Mouse (Mus musculus): ENCODE measurements around the gene Cpvl. TPM values are rescaled to one million over a fixed set of nuclear protein-coding genes. Genes with fewer than 3 reads are reported as not detected.
A peak's percentile ranks its signal among the peaks of the same experiment; 100 is the strongest.

The Cpvl gene
- polyA plus RNA-seq, 1 experiment from 2014 or later, result 0.10 TPM

DNA sequence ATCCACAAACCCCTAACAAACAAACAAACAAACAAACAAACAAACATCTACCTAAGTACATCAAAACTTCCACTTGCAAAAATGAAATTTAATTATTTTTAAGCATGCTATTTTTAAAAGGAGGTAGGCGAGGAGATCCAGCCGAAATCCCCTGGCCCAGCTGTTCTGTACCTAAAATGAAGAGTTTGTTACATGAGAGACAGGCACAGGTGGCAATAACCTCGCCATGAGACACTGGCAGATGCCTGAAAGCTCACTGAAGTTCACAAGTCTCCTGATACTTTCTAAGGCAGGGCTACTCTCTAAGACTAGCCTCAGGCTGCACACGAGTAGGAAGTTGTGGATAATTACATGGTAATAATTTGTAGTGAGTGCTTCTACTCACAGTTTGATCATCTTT, 26.8 kb upstream of the Cpvl start:
- H3K9ac ChIP-seq (ENCODE audit: low read length), result no peak overlapping the region
- no peak overlapping the region for H3K4me2 ChIP-seq (ENCODE audit: low read depth, low read length)
- peaks cover 14% of the 10 kb centered on the region for H3K4me1 ChIP-seq (replicated peaks; ENCODE audit: control insufficient read depth, insufficient read depth, low read length)
- ATAC-seq (ENCODE audit: low read depth), result no peak
- no peak overlapping the region for H3K4me3 ChIP-seq (ENCODE audit: low read length)
- 82% methylated on average over 4 of the region's 4 CpGs for WGBS
- no peaks in the 10 kb centered on the region for H3K9me3 ChIP-seq (ENCODE audit: control insufficient read depth, low read length)
- H3K27ac ChIP-seq (ENCODE audit: low read length), result no peak overlapping the region
- no peaks in the 10 kb centered on the region for H3K27me3 ChIP-seq (ENCODE audit: control insufficient read depth, insufficient read depth, low read depth, low read length)
- H3K36me3 ChIP-seq (ENCODE audit: control insufficient read depth, insufficient read depth, low read length), result no peaks in the 10 kb centered on the region

GRCm38 (mm10) chr6:53996226-53996955, 17.9 kb upstream of the Cpvl start:
- Histone ChIP-seq H3K9me3 (ENCODE audit: control insufficient read depth, low read length) (peaks cover 5% of the 10 kb centered on the region), H3K4me2 (ENCODE audit: low read depth, low read length) (no peak overlapping the region), H3K4me3 (ENCODE audit: low read length) (no peak overlapping the region), H3K27ac (ENCODE audit: low read length) (peak overlapping the region; percentile 83), H3K4me1 (replicated peaks; ENCODE audit: control insufficient read depth, insufficient read depth, low read length) (peaks cover 4% of the 10 kb centered on the region; the same call in 1 of the 2 replicates), H3K27me3 (ENCODE audit: control insufficient read depth, insufficient read depth, low read depth, low read length) (no peaks in the 10 kb centered on the region), H3K9ac (ENCODE audit: low read length) (no peak overlapping the region), H3K36me3 (ENCODE audit: control insufficient read depth, insufficient read depth, low read length) (no peaks in the 10 kb centered on the region)
- peak; percentile 67 for ATAC-seq (ENCODE audit: low read depth)
- WGBS, result 68% methylated on average over 3 of the region's 3 CpGs

DNA sequence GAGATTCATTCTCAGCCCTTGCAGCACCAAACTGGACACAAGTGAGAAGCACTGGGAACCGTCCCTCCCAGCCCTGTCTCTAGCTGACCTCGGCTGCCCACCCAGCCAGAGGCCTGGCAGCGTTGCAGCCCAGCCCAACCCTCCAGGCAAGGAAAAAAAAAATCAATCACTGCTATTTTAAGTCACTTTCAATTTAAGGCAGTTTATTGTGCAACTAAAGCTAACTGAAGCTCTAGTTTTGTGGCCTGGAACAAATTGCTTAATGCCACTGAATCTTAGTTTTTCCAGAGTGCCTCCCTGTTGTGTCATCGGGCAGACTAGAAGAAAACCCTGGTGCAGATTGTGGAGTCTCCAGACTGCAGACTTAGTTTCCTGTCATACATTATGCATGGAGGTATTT, 17.0 kb upstream of the Cpvl start:
- peaks cover 4% of the 10 kb centered on the region; the same call in 1 of the 2 replicates for H3K4me1 ChIP-seq (replicated peaks; ENCODE audit: control insufficient read depth, insufficient read depth, low read length)
- no peak overlapping the region for H3K4me3 ChIP-seq (ENCODE audit: low read length)
- H3K9me3 ChIP-seq (ENCODE audit: control insufficient read depth, low read length), result peaks cover 5% of the 10 kb centered on the region
- ATAC-seq (ENCODE audit: low read depth), result peak; percentile 84
- no peaks in the 10 kb centered on the region for H3K36me3 ChIP-seq (ENCODE audit: control insufficient read depth, insufficient read depth, low read length)
- no peaks in the 10 kb centered on the region for H3K27me3 ChIP-seq (ENCODE audit: control insufficient read depth, insufficient read depth, low read depth, low read length)
- WGBS, result 33% methylated on average over 4 of the region's 4 CpGs
- H3K27ac ChIP-seq (ENCODE audit: low read length), result peak overlapping the region; percentile 83
- H3K9ac ChIP-seq (ENCODE audit: low read length), result no peak overlapping the region
- H3K4me2 ChIP-seq (ENCODE audit: low read depth, low read length), result no peak overlapping the region

- Histone ChIP-seq H3K9ac (ENCODE audit: low read length) (no peak overlapping the region), H3K4me2 (ENCODE audit: low read depth, low read length) (no peak overlapping the region), H3K4me1 (replicated peaks; ENCODE audit: control insufficient read depth, insufficient read depth, low read length) (peaks cover 9% of the 10 kb centered on the region; the same call in 1 of the 2 replicates), H3K27me3 (ENCODE audit: control insufficient read depth, insufficient read depth, low read depth, low read length) (no peaks in the 10 kb centered on the region), H3K4me3 (ENCODE audit: low read length) (no peak overlapping the region), H3K9me3 (ENCODE audit: control insufficient read depth, low read length) (peaks cover 5% of the 10 kb centered on the region), H3K36me3 (ENCODE audit: control insufficient read depth, insufficient read depth, low read length) (no peaks in the 10 kb centered on the region), H3K27ac (ENCODE audit: low read length) (no peak overlapping the region)
- ATAC-seq (ENCODE audit: low read depth), result no peak; the same call in 1 of the 2 replicates
- 57% methylated on average over 3 of the region's 3 CpGs for WGBS
Measured at GRCm38 (mm10) chr6:53992386-53992785, 13.9 kb upstream of the Cpvl start.

DNA sequence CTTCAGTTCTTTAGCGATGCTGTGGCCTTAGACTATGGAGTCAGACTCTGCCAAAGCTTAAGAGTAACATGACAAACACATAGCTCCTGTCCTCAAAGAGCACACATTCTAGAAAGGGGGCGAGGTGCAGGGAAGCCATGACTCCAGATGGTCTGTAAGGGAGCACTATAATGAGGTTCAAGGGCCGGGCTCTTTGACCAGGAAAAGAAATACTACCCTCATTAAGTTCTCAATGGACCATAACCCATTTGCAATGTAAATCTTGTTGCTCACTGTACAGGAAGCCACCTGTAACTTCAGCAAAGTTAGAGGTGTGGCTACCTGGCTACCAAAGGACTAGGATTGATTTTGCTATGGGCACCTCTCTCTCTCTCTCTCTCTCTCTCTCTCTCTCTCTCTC, 8.8 kb upstream of the Cpvl start:
- no peak overlapping the region for H3K9ac ChIP-seq (ENCODE audit: low read length)

GRCm38 (mm10) chr6:53986273-53986985, 8.0 kb upstream of the Cpvl start:
- H3K4me1 ChIP-seq (replicated peaks; ENCODE audit: control insufficient read depth, insufficient read depth, low read length), result peaks cover 14% of the 10 kb centered on the region
- H3K9ac ChIP-seq (ENCODE audit: low read length), result no peak overlapping the region
- 65% methylated on average over 14 of the region's 14 CpGs for WGBS
- no peak overlapping the region for H3K4me3 ChIP-seq (ENCODE audit: low read length)
- H3K9me3 ChIP-seq (ENCODE audit: control insufficient read depth, low read length), result no peaks in the 10 kb centered on the region
- no peaks in the 10 kb centered on the region for H3K27me3 ChIP-seq (ENCODE audit: control insufficient read depth, insufficient read depth, low read depth, low read length)
- no peak overlapping the region for H3K27ac ChIP-seq (ENCODE audit: low read length)
- H3K36me3 ChIP-seq (ENCODE audit: control insufficient read depth, insufficient read depth, low read length), result no peaks in the 10 kb centered on the region
- H3K4me2 ChIP-seq (ENCODE audit: low read depth, low read length), result peak overlapping the region; percentile 17; the same call in 1 of the 2 replicates
- ATAC-seq (ENCODE audit: low read depth), result no peak

More for the DNA sequence above, 8.8 kb upstream of the Cpvl start:
- H3K4me2 ChIP-seq (ENCODE audit: low read depth, low read length), result no peak overlapping the region
- H3K36me3 ChIP-seq (ENCODE audit: control insufficient read depth, insufficient read depth, low read length), result no peaks in the 10 kb centered on the region
- H3K27me3 ChIP-seq (ENCODE audit: control insufficient read depth, insufficient read depth, low read depth, low read length), result no peaks in the 10 kb centered on the region
- peaks cover 9% of the 10 kb centered on the region for H3K4me1 ChIP-seq (replicated peaks; ENCODE audit: control insufficient read depth, insufficient read depth, low read length)
- ATAC-seq (ENCODE audit: low read depth), result no peak
- 84% methylated on average over 3 of the region's 3 CpGs for WGBS
- no peak overlapping the region for H3K4me3 ChIP-seq (ENCODE audit: low read length)
- no peaks in the 10 kb centered on the region for H3K9me3 ChIP-seq (ENCODE audit: control insufficient read depth, low read length)
- no peak overlapping the region for H3K27ac ChIP-seq (ENCODE audit: low read length)

GRCm38 (mm10) chr6:53983820-53984219, 5.3 kb upstream of the Cpvl start:
- H3K36me3 ChIP-seq (ENCODE audit: control insufficient read depth, insufficient read depth, low read length), result no peaks in the 10 kb centered on the region
- H3K4me3 ChIP-seq (ENCODE audit: low read length), result no peak overlapping the region
- H3K4me2 ChIP-seq (ENCODE audit: low read depth, low read length), result no peak overlapping the region
- no peak overlapping the region for H3K27ac ChIP-seq (ENCODE audit: low read length)
- no peaks in the 10 kb centered on the region for H3K27me3 ChIP-seq (ENCODE audit: control insufficient read depth, insufficient read depth, low read depth, low read length)
- peaks cover 14% of the 10 kb centered on the region for H3K4me1 ChIP-seq (replicated peaks; ENCODE audit: control insufficient read depth, insufficient read depth, low read length)
- WGBS, result 43% methylated on average over 6 of the region's 6 CpGs
- no peak overlapping the region for H3K9ac ChIP-seq (ENCODE audit: low read length)
- H3K9me3 ChIP-seq (ENCODE audit: control insufficient read depth, low read length), result no peaks in the 10 kb centered on the region
- no peak for ATAC-seq (ENCODE audit: low read depth)

GRCm38 (mm10) chr6:53982612-53983011, 4.1 kb upstream of the Cpvl start:
- Histone ChIP-seq H3K9me3 (ENCODE audit: control insufficient read depth, low read length) (no peaks in the 10 kb centered on the region), H3K4me2 (ENCODE audit: low read depth, low read length) (no peak overlapping the region), H3K27ac (ENCODE audit: low read length) (no peak overlapping the region), H3K4me1 (replicated peaks; ENCODE audit: control insufficient read depth, insufficient read depth, low read length) (peaks cover 11% of the 10 kb centered on the region), H3K9ac (ENCODE audit: low read length) (no peak overlapping the region), H3K36me3 (ENCODE audit: control insufficient read depth, insufficient read depth, low read length) (no peaks in the 10 kb centered on the region), H3K27me3 (ENCODE audit: control insufficient read depth, insufficient read depth, low read depth, low read length) (no peaks in the 10 kb centered on the region), H3K4me3 (ENCODE audit: low read length) (no peak overlapping the region)
- WGBS, result 57% methylated on average over 4 of the region's 4 CpGs
- peak; percentile 57 for ATAC-seq (ENCODE audit: low read depth)

DNA sequence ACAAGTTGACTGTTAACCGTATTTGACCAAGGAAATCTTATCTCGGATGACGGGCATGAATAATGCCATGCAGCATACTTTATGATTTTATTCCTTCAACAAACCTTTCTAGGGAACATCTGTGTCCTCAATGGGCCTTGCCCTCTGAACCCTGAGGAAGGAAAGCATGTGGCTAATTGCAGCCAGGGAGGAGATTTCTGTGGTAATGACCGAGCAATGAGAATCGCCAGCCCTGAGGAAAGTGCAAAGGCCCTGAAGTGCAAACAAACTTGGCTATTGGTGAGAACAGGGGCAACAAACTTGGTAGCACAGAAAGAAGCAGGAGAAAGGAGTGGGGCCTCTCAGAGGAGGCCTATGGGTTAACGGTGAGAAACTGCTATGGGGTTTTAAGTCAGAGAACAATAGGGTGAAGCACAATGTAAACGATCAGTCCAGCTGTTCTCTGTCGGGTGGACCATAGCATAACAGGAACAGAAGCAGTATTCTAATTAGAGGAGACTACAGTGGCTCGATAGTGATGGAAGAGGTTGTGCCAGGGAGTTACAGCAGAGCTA, 3.7 kb upstream of the Cpvl start:
- Histone ChIP-seq H3K27ac (ENCODE audit: low read length) (no peak overlapping the region), H3K4me3 (ENCODE audit: low read length) (no peak overlapping the region), H3K36me3 (ENCODE audit: control insufficient read depth, insufficient read depth, low read length) (no peaks in the 10 kb centered on the region), H3K9me3 (ENCODE audit: control insufficient read depth, low read length) (no peaks in the 10 kb centered on the region), H3K27me3 (ENCODE audit: control insufficient read depth, insufficient read depth, low read depth, low read length) (no peaks in the 10 kb centered on the region), H3K9ac (ENCODE audit: low read length) (no peak overlapping the region), H3K4me2 (ENCODE audit: low read depth, low read length) (no peak overlapping the region), H3K4me1 (replicated peaks; ENCODE audit: control insufficient read depth, insufficient read depth, low read length) (peaks cover 7% of the 10 kb centered on the region)
- ATAC-seq (ENCODE audit: low read depth), result peak; percentile 38
- 51% methylated on average over 9 of the region's 9 CpGs for WGBS
